Mouse (Mus musculus): ENCODE measurements around the gene Olfm2.
A peak's percentile ranks its signal among the peaks of the same experiment; 100 is the strongest.

The Olfm2 gene

GRCm38 (mm10) chr9:20745129-20745966 lies 801 bp downstream of the Olfm2 start:
- no peak for DNase-seq (ENCODE audit: low read depth, low spot score)

GRCm38 (mm10) chr9:20743946-20744738 lies 2.0 kb downstream of the Olfm2 start:
- no peak for DNase-seq (ENCODE audit: low read depth, low spot score)

GRCm38 (mm10) chr9:20740407-20740806 lies 5.7 kb downstream of the Olfm2 start:
- DNase-seq (ENCODE audit: low read depth, low spot score), result peak; percentile 63

GRCm38 (mm10) chr9:20738251-20738999 lies 7.7 kb downstream of the Olfm2 start:
- DNase-seq (ENCODE audit: low read depth, low spot score), result no peak

- DNase-seq (ENCODE audit: low read depth, low spot score), result no peak
These were observed 8.9 kb downstream of the Olfm2 start for GRCm38 (mm10) chr9:20737227-20737626.

- no peak for DNase-seq (ENCODE audit: low read depth, low spot score)
These were observed 11.5 kb downstream of the Olfm2 start for GRCm38 (mm10) chr9:20734692-20735091.

- no peak for DNase-seq (ENCODE audit: low read depth, low spot score)
These were observed 14.4 kb downstream of the Olfm2 start for GRCm38 (mm10) chr9:20731797-20732196.

- DNase-seq (ENCODE audit: low read depth, low spot score), result no peak
These were observed 16.7 kb downstream of the Olfm2 start for GRCm38 (mm10) chr9:20729451-20729850.

- no peak for DNase-seq (ENCODE audit: low read depth, low spot score)
These were observed 18.5 kb downstream of the Olfm2 start for GRCm38 (mm10) chr9:20727601-20728113.

GRCm38 (mm10) chr9:20726859-20727600 lies 19.1 kb downstream of the Olfm2 start:
- DNase-seq (ENCODE audit: low read depth, low spot score), result no peak

GRCm38 (mm10) chr9:20726134-20726858 lies 19.9 kb downstream of the Olfm2 start:
- DNase-seq (ENCODE audit: low read depth, low spot score), result no peak

- no peak for DNase-seq (ENCODE audit: low read depth, low spot score)
These were observed 24.6 kb downstream of the Olfm2 start for GRCm38 (mm10) chr9:20721582-20721981.

GRCm38 (mm10) chr9:20715332-20715731 lies 30.8 kb downstream of the Olfm2 start:
- DNase-seq (ENCODE audit: low read depth, low spot score), result no peak

- DNase-seq (ENCODE audit: low read depth, low spot score), result no peak
These were observed 32.6 kb downstream of the Olfm2 start for GRCm38 (mm10) chr9:20713478-20713987.

- DNase-seq (ENCODE audit: low read depth, low spot score), result no peak
These were observed 33.1 kb downstream of the Olfm2 start for GRCm38 (mm10) chr9:20712934-20713477.

- no peak for DNase-seq (ENCODE audit: low read depth, low spot score)
These were observed 35.7 kb downstream of the Olfm2 start for GRCm38 (mm10) chr9:20710471-20710870.

GRCm38 (mm10) chr9:20705981-20706380 lies 40.2 kb downstream of the Olfm2 start:
- no peak for DNase-seq (ENCODE audit: low read depth, low spot score)

- DNase-seq (ENCODE audit: low read depth, low spot score), result no peak
These were observed 40.7 kb downstream of the Olfm2 start for GRCm38 (mm10) chr9:20705420-20705819.

- no peak for DNase-seq (ENCODE audit: low read depth, low spot score)
These were observed 42.2 kb downstream of the Olfm2 start for GRCm38 (mm10) chr9:20703832-20704380.

GRCm38 (mm10) chr9:20697466-20697865 lies 48.7 kb downstream of the Olfm2 start:
- DNase-seq (ENCODE audit: low read depth, low spot score), result no peak
